Comparison of ENCODE assay signal across 25 mouse cellular contexts in the genomic region with DNA sequence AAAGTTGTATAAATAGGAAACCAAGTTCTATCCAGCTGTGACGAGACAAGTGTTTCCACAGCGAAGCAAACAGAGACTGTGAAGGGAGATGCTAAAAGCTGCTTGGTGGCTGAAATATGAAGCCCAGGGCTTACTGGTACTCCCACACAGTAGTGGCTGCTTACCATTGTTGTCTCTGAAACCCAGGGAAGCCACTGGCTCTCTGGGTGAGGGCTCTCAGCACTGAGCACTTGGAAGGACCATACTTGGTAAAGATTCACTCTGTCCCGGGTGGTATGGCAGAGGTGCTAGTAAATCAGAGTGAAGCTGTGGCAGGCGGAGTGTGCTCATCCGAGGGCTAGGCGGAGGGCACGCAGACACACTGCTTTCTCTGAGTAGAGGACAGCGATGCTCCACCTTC.
A peak's percentile ranks its signal among the peaks of the same experiment; 100 is the strongest.
DNase-seq lines count a peak whose midpoint lies in the region; ATAC-seq and TF ChIP-seq lines count a peak whose summit lies in the region.
"Had no signal": no experiment of that assay in that cellular context is flagged by ENCODE, and none has a peak within 500 bp of the region (broad histone marks: within the 10 kb centered on the region; RNA-seq: fewer than 3 reads in every experiment).

No protein-coding gene starts in this region.

- no peak for TF ChIP-seq CTCF in kidney, adult 2 months (conservative IDR thresholded peaks at IDR 0.05; ENCODE audit: insufficient read depth, insufficient read length, low read depth, low read length)
- TF ChIP-seq CTCF in intestine, postnatal 0 days (IDR thresholded peaks at IDR 0.05; ENCODE audit: low read depth), result no peak

- no peaks in the 10 kb centered on the region for H3K9me3 ChIP-seq in limb, embryonic 14.5 days (ENCODE audit: control insufficient read depth, low read length)
- H3K9me3 ChIP-seq in limb, embryonic 10.5 days (replicated peaks), result no peaks in the 10 kb centered on the region
- no peaks in the 10 kb centered on the region for H3K9me3 ChIP-seq in intestine, postnatal 0 days (ENCODE audit: control insufficient read depth)
- H3K9me3 ChIP-seq: embryonic facial prominence, embryonic 10.5 days; G1E; heart, embryonic 15.5 days; hindbrain, embryonic 15.5 days; limb, embryonic 15.5 days; midbrain, embryonic 15.5 days had no signal

- H3K4me1 ChIP-seq in kidney, adult 2 months (ENCODE audit: control insufficient read depth, insufficient read depth, low read length), result peaks cover 9% of the 10 kb centered on the region; the same call in 1 of the 2 replicates
- H3K4me1 ChIP-seq in limb, embryonic 14.5 days (ENCODE audit: control insufficient read depth, insufficient read depth, low read length), result no peaks in the 10 kb centered on the region
- no peaks in the 10 kb centered on the region for H3K4me1 ChIP-seq in limb, embryonic 10.5 days
- H3K4me1 ChIP-seq in intestine, postnatal 0 days (replicated peaks; ENCODE audit: control insufficient read depth, insufficient read depth, low read length), result no peaks in the 10 kb centered on the region
- H3K4me1 ChIP-seq: midbrain, embryonic 15.5 days had no signal

- no peaks in the 10 kb centered on the region for H3K27me3 ChIP-seq in kidney, adult 2 months (replicated peaks; ENCODE audit: control insufficient read depth, insufficient read depth, low read length)
- no peaks in the 10 kb centered on the region for H3K27me3 ChIP-seq in limb, embryonic 14.5 days (ENCODE audit: control insufficient read depth, insufficient read depth, low read length)
- no peaks in the 10 kb centered on the region for H3K27me3 ChIP-seq in limb, embryonic 10.5 days (ENCODE audit: low read depth, poor library complexity, severe bottlenecking)
- H3K27me3 ChIP-seq in intestine, postnatal 0 days (replicated peaks; ENCODE audit: control insufficient read depth, insufficient read depth, low read length), result no peaks in the 10 kb centered on the region
- H3K27me3 ChIP-seq: CH12.LX; heart, embryonic 15.5 days; hindbrain, embryonic 15.5 days; limb, embryonic 15.5 days; midbrain, embryonic 15.5 days; Patski had no signal

- 0 out of 2 replicates have a peak overlapping the region, but pooled peaks have one; percentile 8 for H3K27ac ChIP-seq in kidney, adult 2 months (ENCODE audit: insufficient read depth, low read depth, low read length)
- no peak overlapping the region for H3K27ac ChIP-seq in limb, embryonic 14.5 days (replicated peaks; ENCODE audit: low read depth, low read length)
- H3K27ac ChIP-seq in limb, embryonic 10.5 days, result no peak overlapping the region
- H3K27ac ChIP-seq in intestine, postnatal 0 days (ENCODE audit: low read depth, low read length), result peak overlapping the region; percentile 41
- H3K27ac ChIP-seq: embryonic facial prominence, embryonic 10.5 days; heart, embryonic 15.5 days; hindbrain, embryonic 15.5 days; liver, embryonic 14.5 days; midbrain, embryonic 15.5 days had no signal

- DNase-seq in kidney, adult 2 months, result no peak
- DNase-seq in kidney, postnatal 14 days, result no peak
- no peak for DNase-seq in limb, embryonic 14.5 days (ENCODE audit: low spot score)
- no peak for DNase-seq in limb, embryonic 10.5 days (ENCODE audit: low spot score)
- DNase-seq in lung, postnatal 10 days, result no peak
- no peak for DNase-seq in left cerebral cortex, postnatal 25 days (ENCODE audit: low spot score in 2 of 2)
- DNase-seq: adrenal gland, adult 8-10 months; B cell, adult 2 months; cerebellum, adult 11-12 months; cerebellum, postnatal 10 days; heart, postnatal 4 days; kidney, adult 8-10 months; lung, embryonic 14.5 days; lung, postnatal 36 days had no signal

- no peak for TF ChIP-seq POLR2A in kidney, adult 2 months (IDR thresholded peaks at IDR 0.05; ENCODE audit: low read depth, low read length)
- no peak for TF ChIP-seq POLR2A in limb, embryonic 14.5 days (IDR thresholded peaks at IDR 0.05; ENCODE audit: borderline replicate concordance, extremely low read depth, insufficient read depth, insufficient read length)

- no peak overlapping the region for H3K4me2 ChIP-seq in limb, embryonic 14.5 days (replicated peaks; ENCODE audit: low read depth, low read length, severe bottlenecking)
- no peak overlapping the region for H3K4me2 ChIP-seq in intestine, postnatal 0 days (replicated peaks; ENCODE audit: low read depth)
- H3K4me2 ChIP-seq: heart, embryonic 15.5 days; hindbrain, embryonic 15.5 days; limb, embryonic 15.5 days; lung, embryonic 14.5 days; midbrain, embryonic 15.5 days had no signal

- H3K4me3 ChIP-seq in kidney, adult 2 months (ENCODE audit: insufficient read depth, low read depth, low read length), result no peak overlapping the region
- no peak overlapping the region for H3K4me3 ChIP-seq in limb, embryonic 14.5 days (replicated peaks; ENCODE audit: low read length)
- no peak overlapping the region for H3K4me3 ChIP-seq in limb, embryonic 10.5 days
- H3K4me3 ChIP-seq in intestine, postnatal 0 days (ENCODE audit: low read depth, low read length), result no peak overlapping the region
- H3K4me3 ChIP-seq: embryonic facial prominence, embryonic 10.5 days; heart, embryonic 15.5 days; hindbrain, embryonic 15.5 days; limb, embryonic 15.5 days; midbrain, embryonic 15.5 days; myocyte had no signal

- H3K36me3 ChIP-seq in kidney, adult 2 months (ENCODE audit: control insufficient read depth, insufficient read depth, low read length), result no peaks in the 10 kb centered on the region
- H3K36me3 ChIP-seq in limb, embryonic 14.5 days (ENCODE audit: control insufficient read depth, insufficient read depth, low read length), result peaks cover 42% of the 10 kb centered on the region
- H3K36me3 ChIP-seq in limb, embryonic 10.5 days, result peaks cover 53% of the 10 kb centered on the region
- peaks cover 64% of the 10 kb centered on the region for H3K36me3 ChIP-seq in intestine, postnatal 0 days (ENCODE audit: control insufficient read depth, insufficient read depth)
- H3K36me3 ChIP-seq: hindbrain, embryonic 15.5 days; midbrain, embryonic 15.5 days had no signal

- intact Hi-C loops in left cerebral cortex, postnatal 25 days (cut with DNase I), result loop anchor here (5.0 kb wide), 1 partner anchor 95 kb away; no protein-coding TSS in a partner anchor

- no peak overlapping the region for H3K9ac ChIP-seq in limb, embryonic 14.5 days (ENCODE audit: low read depth, low read length, severe bottlenecking)
- H3K9ac ChIP-seq in intestine, postnatal 0 days (ENCODE audit: low read depth, low read length), result no peak overlapping the region
- H3K9ac ChIP-seq: heart, embryonic 15.5 days; hindbrain, embryonic 15.5 days; limb, embryonic 15.5 days; liver, embryonic 14.5 days; lung, embryonic 14.5 days; midbrain, embryonic 15.5 days had no signal

- peak; percentile 29; the same call in 1 of the 2 replicates for ATAC-seq in limb, embryonic 14.5 days (ENCODE audit: low FRiP score, low read depth)
- no peak for ATAC-seq in intestine, postnatal 0 days
- ATAC-seq: midbrain, embryonic 15.5 days; Patski had no signal

- WGBS in kidney, adult 2 months, result 81% methylated on average over 8 of the region's 8 CpGs
- WGBS in limb, embryonic 14.5 days, result 82% methylated on average over 8 of the region's 8 CpGs
- 90% methylated on average over 8 of the region's 8 CpGs for WGBS in limb, embryonic 10.5 days
- 83% methylated on average over 8 of the region's 8 CpGs for WGBS in intestine, postnatal 0 days

Comparison
In these comparisons a context has a peak if more than half of its experiments do, and no peak if none do; other contexts are left out.
1. H3K27ac ChIP-seq: peak in kidney, adult 2 months (single experiment) and intestine, postnatal 0 days (single experiment); none in limb, embryonic 14.5 days (single experiment) and limb, embryonic 10.5 days (single experiment).